Mouse (Mus musculus): ENCODE measurements around the gene Tmub2.

The Tmub2 gene

DNA sequence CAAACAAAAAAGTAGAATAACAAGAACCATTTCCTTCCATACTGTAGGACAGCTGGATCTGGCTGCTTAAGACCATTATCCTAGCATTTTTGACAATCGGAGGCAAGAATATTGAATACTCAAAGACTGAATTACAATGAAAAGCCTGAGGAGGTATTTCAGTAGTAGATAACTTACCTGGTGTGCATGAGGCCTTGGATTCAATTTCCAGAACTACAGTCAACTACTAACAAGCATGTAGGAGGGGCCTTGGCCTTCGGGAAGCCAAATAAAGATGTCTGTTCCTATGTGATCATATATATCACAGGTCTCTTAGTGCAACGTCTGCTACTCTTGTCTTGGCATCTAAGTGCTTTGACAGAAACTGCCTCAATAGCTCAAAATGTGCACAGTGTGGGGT is 45.3 kb downstream of the Tmub2 start:
- DNase-seq = peak; percentile 49

DNA sequence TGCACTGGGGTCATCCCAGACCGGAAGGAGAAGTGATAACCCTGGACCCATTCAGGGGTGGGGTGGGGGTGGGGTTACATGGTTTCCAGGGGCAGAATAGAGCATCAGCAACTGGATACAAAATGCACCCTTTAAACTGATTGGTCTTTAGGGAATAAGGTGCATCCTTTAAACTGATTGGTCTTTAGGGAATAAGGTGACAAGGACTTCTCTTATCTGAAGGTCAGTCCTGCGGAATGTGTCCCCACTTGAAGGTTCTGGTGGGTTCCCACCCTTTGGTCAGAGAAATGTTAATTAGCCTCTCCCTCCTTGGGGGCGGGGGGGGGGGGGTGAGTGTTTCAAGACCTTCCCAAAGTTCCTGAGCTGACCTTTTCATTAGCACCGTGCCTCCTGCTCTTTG is 47.1 kb downstream of the Tmub2 start:
- DNase-seq = no peak

DNA sequence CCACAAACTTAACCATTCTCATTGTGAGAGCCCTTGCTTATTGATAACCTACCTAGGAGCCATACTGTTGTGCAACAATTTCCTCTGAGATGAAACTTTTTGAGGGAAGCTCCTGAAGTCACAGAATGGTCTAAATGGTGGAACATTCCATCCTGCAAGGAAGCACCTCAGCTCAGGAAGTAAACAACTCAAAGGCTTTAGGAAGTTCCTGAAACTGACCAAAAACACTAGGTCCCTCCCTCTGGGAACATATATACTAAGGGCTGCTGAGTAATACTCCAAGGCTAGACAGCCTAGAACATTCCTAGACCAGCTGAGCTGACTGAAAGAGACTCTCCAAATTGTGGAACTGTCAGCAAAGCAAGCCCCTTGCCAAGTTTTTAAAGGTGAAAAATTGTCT is 48.3 kb downstream of the Tmub2 start:
- DNase-seq = no peak

DNA sequence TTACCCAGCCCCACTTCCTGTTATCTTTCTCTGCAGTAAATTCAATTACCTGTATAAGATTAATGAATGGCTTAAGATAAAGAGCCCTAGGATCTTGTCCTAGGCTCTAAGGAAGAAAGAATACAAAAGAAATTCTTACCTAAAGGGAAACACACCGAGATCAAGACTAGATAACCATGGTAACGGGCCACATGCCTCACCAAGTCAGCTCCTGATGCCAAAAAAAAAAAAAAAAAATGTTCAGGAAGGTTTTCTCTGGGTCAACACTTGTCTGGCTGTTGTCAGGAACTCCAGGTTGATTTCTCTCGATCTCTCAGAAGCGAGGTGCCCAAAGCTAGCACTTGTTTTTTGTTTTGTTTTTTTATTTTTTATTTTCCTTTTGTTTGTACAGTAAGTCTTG is 49.3 kb downstream of the Tmub2 start:
- no peak for DNase-seq

DNA sequence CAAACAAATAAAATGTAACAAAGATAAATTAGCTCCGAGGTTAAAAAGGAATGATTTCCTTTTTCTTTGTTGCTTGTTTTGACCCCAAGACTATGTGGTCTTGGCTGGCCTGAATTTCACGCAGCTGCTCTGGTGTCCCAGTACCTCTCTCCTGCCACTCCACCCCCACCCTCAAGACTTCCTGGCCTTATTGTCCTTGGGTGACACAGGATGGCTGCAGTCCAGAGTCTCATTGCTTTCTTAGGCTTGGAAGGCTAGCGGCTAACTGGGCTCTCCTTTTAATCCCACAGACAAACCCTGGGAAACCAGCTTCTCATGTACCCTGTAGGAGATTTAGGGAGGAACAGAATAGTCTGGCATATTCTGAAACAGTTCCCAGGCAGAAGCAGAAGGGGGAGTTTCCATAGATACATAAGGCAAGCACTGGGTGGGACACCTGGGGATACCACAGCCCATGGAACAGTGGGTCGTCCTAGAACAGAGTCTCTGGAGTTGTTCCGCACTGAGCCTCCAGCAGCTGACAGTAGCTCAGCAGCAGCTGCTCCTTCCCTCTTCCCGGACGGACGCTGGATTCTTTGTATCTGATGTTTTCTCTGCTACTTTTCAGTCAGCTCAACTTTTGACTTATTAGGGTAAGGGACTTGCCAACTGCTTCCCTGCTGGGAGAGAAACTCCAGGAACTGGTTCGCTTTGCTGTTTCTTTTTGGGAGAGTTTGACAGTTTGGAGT is 50.4 kb downstream of the Tmub2 start:
- DNase-seq = peak; percentile 96

DNA sequence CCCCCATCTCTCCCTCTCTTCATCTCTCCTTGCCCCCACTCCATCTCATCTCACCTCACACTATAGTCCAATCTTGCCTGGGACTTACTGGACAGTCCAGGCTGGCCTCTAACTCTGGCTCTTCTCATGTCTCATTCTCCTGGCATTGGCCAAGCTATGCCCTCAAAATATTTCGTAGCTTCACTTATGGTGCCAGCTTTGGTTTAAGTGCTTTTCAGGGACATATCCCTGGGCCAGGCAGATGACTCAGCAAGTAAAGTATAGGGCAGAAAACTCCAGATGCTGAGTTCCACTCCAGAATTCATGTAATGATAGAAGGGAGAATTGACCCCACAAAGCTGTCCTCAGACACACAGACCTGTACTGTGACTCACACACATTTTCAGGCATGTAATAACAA is 51.5 kb downstream of the Tmub2 start:
- DNase-seq = peak; percentile 85

DNA sequence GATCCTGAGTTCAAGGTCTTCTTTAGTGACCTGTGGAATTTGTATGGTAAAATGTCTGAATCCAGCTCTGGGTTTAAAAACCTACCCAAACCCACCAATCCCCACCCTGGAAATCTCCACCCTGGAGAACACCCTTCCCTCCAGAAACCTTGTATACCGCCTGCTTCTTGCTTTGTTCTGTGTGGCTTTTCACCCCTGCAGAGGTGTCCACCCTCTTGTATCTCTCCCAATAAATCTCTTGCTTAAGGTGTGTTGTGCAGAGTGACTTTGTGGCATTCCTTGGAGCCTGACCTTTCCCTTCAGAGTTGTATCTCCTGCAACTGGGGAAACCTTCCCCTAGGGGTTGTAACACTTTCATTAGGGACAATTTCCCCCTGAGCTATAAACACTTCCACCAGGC is 53.2 kb downstream of the Tmub2 start:
- no peak for DNase-seq

DNA sequence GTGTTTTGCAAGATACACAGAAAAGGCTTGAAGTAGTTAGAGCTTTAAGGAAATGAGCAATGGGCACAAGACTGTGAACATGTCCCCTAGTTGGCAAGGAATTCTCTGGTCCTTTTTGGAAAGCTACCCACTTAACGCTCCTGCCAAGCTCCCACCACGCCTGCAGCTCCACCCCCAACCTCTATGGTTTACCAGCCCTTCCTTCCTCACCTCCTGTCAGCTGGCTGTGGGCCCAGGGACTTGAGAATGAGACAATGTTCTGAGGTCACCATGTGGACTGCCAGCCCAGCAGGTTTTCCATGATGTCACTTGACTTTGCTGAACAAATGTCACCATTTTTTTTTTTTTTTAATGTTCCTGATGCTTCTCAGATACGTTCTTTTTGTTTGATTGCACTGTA is 53.8 kb downstream of the Tmub2 start:
- peak; percentile 99 for DNase-seq
